Mouse (Mus musculus) CD4-positive, CD25-positive, alpha-beta regulatory T cell, adult 4 months (primary cell): ENCODE measurements around the gene Plxnb2. TPM values are rescaled to one million over a fixed set of nuclear protein-coding genes. Genes with fewer than 3 reads are reported as not detected.
A peak's percentile ranks its signal among the peaks of the same experiment; 100 is the strongest.

Source experiments
- ATAC-seq: one replicate; pipeline ENCODE4 v1.8.0; 2017
- polyA plus RNA-seq, 2 experiments: library from polyadenylated mRNA; unstranded; fragments of 100-300 nt; shearing (Covaris generic); gene quantifications; one replicate each; pipeline ENCODE4 v1.2.1; 2017

Gene Plxnb2
- polyA plus RNA-seq, 2 experiments from 2014 or later, result 0.85 to 2.8 TPM

- no peak for ATAC-seq
These were observed 54.0 kb downstream of the Plxnb2 start for GRCm38 (mm10) chr15:89126622-89127021.

GRCm38 (mm10) chr15:89125351-89125750, 55.2 kb downstream of the Plxnb2 start:
- no peak for ATAC-seq

- no peak for ATAC-seq
These were observed 56.3 kb downstream of the Plxnb2 start for GRCm38 (mm10) chr15:89124312-89124711.

GRCm38 (mm10) chr15:89123595-89123994, 57.0 kb downstream of the Plxnb2 start:
- no peak for ATAC-seq

- peak; percentile 91 for ATAC-seq
These were observed 57.8 kb downstream of the Plxnb2 start, which contains the start of gene Tubgcp6 for GRCm38 (mm10) chr15:89122649-89123366. Tubgcp6 (minus strand) TSS chr15:89123112.

- ATAC-seq, result peak; percentile 48
These were observed 62.6 kb downstream of the Plxnb2 start for GRCm38 (mm10) chr15:89118007-89118406.

- no peak for ATAC-seq
These were observed 70.4 kb downstream of the Plxnb2 start for GRCm38 (mm10) chr15:89110147-89110546.

- no peak for ATAC-seq
These were observed 73.6 kb downstream of the Plxnb2 start for GRCm38 (mm10) chr15:89106976-89107375.

GRCm38 (mm10) chr15:89106073-89106472, 74.5 kb downstream of the Plxnb2 start:
- no peak for ATAC-seq

Other genes starting within 250 kb of the Plxnb2 start
- not detected for gene Ttll8, start 226.4 kb downstream of the Plxnb2 start, polyA plus RNA-seq
- gene Mlc1, start 201.8 kb downstream of the Plxnb2 start, polyA plus RNA-seq, result not detected
- gene Mov10l1, start 197.9 kb downstream of the Plxnb2 start, polyA plus RNA-seq, result not detected
- gene Panx2, start 121.1 kb downstream of the Plxnb2 start, polyA plus RNA-seq, result not detected
- 10 to 100 TPM; 27.5 to 31.3 TPM for gene Trabd, start 105.7 kb downstream of the Plxnb2 start, polyA plus RNA-seq
- gene Selenoo, start 91.7 kb downstream of the Plxnb2 start, polyA plus RNA-seq, result 10 to 100 TPM in 1 of 2 experiments, 1 to 10 TPM in 1; 8.8 to 14.0 TPM
- 10 to 100 TPM; 16.0 to 17.5 TPM for gene Tubgcp6, start 57.7 kb downstream of the Plxnb2 start, polyA plus RNA-seq
- gene Hdac10, start 52.1 kb downstream of the Plxnb2 start, polyA plus RNA-seq, result 10 to 100 TPM; 34.9 to 63.5 TPM
- gene Mapk12, start 40.1 kb downstream of the Plxnb2 start, polyA plus RNA-seq, result 1 to 10 TPM; 5.2 to 5.6 TPM
- gene Mapk11, start 31.2 kb downstream of the Plxnb2 start, polyA plus RNA-seq, result 10 to 100 TPM; 21.7 to 39.5 TPM
- 10 to 100 TPM; 13.5 to 18.4 TPM for gene Dennd6b, start 15.7 kb upstream of the Plxnb2 start, polyA plus RNA-seq
- 10 to 100 TPM; 25.3 to 28.0 TPM for gene Ppp6r2, start 30.8 kb upstream of the Plxnb2 start, polyA plus RNA-seq
- 100 to 1,000 TPM in 1 of 2 experiments, 10 to 100 TPM in 1; 87.6 to 124 TPM for gene Sbf1, start 134.5 kb upstream of the Plxnb2 start, polyA plus RNA-seq
- not detected for gene Adm2, start 141.9 kb upstream of the Plxnb2 start, polyA plus RNA-seq
- not detected for gene Miox, start 153.6 kb upstream of the Plxnb2 start, polyA plus RNA-seq
- 10 to 100 TPM; 23.5 to 40.7 TPM for gene Lmf2, start 174.9 kb upstream of the Plxnb2 start, polyA plus RNA-seq
- gene Ncaph2, start 174.9 kb upstream of the Plxnb2 start, polyA plus RNA-seq, result 100 to 1,000 TPM; 189 to 193 TPM
- gene Sco2, start 193.1 kb upstream of the Plxnb2 start, polyA plus RNA-seq, result 1 to 10 TPM; 1.6 to 3.0 TPM
- gene Tymp, start 196.3 kb upstream of the Plxnb2 start, polyA plus RNA-seq, result not detected
- 1 to 10 TPM in 1 of 2 experiments, not detected in 1; 2.5 TPM for gene Odf3b, start 198.5 kb upstream of the Plxnb2 start, polyA plus RNA-seq
- not detected for gene Klhdc7b, start 204.1 kb upstream of the Plxnb2 start, polyA plus RNA-seq
- not detected for gene Syce3, start 229.7 kb upstream of the Plxnb2 start, polyA plus RNA-seq
- gene Cpt1b, start 245.1 kb upstream of the Plxnb2 start, polyA plus RNA-seq, result under 1 TPM; 0.28 to 0.62 TPM
- gene C730034F03Rik, start 248.8 kb upstream of the Plxnb2 start, polyA plus RNA-seq, result 1 to 10 TPM; 5.7 to 8.2 TPM
- gene Gm44502, start 248.9 kb upstream of the Plxnb2 start, polyA plus RNA-seq, result not detected
- gene Chkb, start 249.1 kb upstream of the Plxnb2 start, polyA plus RNA-seq, result 10 to 100 TPM; 54.6 to 66.7 TPM